Mouse (Mus musculus): ENCODE measurements around the gene Pbrm1. TPM values are rescaled to one million over a fixed set of nuclear protein-coding genes. Genes with fewer than 3 reads are reported as not detected.

Gene Pbrm1
- polyA plus RNA-seq (2012; rRNA removed; ENCODE audit: low replicate concordance) = 3.9 and 4.9 TPM in 2 replicates

DNA sequence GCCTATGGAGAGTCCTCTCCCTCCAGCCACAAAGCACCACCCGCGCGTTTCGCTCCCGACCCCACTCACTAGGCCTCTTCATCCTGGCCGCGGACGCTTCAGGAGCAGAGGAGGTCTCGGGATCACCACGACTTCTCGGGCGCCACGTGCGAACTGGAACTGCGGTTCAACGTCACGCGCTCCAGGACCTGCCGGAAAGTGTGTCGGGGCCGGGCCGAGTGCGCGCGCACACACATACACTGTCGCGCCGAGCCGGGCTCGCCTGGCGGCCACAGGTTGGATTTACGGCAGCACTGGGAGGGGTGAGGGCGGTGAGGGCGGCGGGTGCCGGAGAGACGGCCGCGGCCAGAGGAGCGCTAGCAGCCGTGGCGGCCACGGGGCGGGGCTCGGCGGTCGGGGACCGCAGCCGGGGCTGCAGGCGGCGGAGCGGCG is at the start of gene Pbrm1, which contains the start of gene Gnl3:
Gene Pbrm1 (plus strand): TSS at position 279 of the 432 bp plus-strand sequence.
Gene Gnl3 (minus strand): TSS at position 293 of the 432 bp plus-strand sequence.

DNA sequence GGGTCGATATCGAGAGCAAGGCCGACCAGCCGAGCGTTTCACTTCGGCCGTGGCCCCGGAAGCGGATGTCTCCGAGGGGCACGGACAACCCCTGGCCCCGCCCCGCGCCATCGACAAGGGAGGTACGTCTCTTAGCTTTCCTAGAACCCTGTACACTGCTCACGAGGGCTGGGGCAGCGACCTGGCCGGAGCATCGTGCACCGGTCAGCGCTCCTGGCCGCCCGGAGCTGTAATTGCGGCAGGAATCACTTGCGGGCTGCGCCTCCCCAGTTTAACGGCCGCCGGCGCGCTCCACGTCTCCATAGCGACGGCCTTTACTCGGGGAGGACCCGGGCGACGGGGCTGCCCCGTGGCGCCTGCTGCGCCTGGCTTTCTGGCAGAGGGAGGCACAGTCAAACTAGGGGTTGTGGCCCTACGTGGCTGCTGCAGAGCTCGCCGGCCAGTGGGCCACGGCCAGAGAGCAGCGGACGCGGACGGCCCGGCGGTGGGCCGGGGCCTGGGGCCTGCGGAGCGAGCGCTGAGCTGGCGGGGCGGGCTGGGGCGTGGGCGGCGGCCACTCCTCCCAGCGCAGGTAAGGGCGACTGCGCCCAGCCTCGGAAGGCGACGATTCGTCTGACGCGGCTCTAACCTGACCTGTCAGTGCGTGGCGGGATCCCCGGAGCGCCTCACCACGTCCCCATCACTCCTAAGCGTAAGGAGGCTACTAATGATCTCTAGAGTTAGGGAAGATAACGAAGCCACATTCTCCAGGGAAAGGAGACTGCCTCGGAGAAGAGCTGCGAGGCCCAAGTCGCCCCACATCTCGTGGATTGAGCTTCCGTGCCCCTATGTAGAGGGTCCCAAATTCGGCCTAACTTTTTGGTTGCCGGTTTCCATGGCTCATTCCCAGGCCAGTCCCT is 17.4 kb upstream of the Pbrm1 start, which contains the start of the genes Glt8d1 and Spcs1:
Gene Glt8d1 (plus strand): TSS at position 94 of the 899 bp plus-strand sequence.
Gene Spcs1 (minus strand): TSS at position 366 of the 899 bp plus-strand sequence.

DNA sequence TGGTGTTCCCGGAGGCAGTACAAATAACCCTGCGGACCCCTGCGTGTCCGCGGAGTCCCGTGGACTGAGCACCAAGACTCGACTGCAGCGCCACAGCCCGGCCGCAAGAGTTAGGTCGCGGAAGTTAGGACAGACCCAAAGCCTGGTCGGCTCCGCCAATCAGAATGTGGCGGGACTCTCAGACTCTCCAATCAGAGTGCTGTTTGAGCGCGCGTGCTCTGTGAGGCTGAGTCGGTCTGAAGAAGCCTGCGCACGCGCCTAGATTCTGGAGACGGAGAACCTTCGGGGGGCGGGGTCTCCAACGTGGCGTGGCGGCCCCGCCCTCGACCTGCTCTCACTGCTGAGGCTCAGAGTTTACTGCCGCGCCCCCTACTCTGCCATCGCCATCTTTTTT is 109.9 kb downstream of the Pbrm1 start, which contains the start of gene Smim4:
Gene Smim4 (minus strand): TSS at position 131 of the 394 bp plus-strand sequence.

DNA sequence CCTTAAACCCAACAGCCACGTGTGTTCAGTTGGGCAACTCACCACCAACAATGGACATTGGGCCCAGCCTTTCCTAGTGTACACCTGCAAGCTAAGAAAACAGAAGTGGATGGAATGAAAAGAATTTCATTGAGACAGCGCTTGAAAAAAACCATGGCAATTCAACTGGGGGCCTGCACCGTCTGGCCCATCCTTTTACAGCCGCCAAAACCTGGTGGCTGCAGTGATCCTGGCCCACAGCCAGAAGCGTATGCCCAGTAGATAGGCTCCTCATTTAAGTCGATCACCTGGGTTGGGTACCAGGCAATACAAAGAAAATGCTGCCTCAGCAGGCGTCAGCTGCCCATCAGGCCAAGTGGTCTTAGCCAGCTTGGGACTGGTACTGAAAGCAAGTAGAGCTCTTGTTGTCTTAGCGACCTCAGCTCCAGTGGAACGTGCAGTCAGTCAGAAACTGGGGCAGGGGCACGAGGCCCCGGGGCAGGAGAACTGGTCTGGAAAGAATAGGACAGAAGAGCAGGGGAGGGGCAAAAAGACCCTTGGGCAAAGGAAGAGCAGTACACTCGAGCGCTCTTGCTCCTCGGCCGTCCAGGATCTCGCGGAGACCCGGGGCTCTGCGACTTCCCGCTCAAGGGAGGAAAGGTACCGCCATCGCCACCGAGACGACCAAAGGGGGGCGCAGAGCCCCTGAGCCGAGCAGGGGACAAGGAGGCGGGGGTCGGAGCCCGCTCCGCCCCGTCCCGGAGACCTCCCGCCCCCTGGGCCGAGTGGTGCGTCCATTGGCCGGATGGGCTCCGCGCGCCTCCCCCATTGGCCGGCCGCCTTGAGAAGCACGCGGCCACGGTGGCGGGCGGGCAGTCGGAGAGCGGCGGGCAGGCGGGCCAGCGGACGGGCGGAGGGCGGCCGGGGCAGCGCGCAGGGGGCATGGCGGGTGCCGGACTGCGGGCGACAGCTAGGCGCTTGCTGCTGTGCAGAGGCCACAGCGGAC is 111.6 kb downstream of the Pbrm1 start, which contains the start of gene Nt5dc2:
Gene Nt5dc2 (plus strand): TSS at position 818 of the 985 bp plus-strand sequence.

DNA sequence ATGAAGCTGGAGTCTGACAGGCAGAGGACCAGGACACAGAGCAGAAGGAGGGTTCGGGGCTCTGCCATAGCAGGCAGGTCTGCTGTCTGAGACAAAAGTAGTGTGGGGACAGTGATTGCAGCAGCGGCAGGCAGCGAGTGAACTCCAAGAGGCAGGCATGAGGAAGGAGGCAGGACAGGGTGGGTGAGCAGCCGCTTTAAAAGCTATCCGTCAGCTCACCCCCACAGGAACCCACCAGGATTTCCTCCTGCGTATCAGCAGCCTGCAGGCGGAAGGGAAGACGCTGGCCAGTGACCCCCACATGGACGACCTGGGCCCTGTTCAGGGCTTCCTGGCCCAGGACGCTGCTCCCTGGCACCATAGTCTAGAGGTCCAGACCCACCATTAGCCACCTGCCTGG is 149.5 kb downstream of the Pbrm1 start, which contains the start of gene Stab1:
Gene Stab1 (minus strand): TSS at position 217 of the 400 bp plus-strand sequence.

Other genes starting within 250 kb of the Pbrm1 start
- 9.2 and 14.9 TPM in 2 replicates for gene Tmem110, start 193.5 kb upstream of the Pbrm1 start, polyA plus RNA-seq (2012; rRNA removed; ENCODE audit: low replicate concordance)
- gene Mustn1, start 139.9 kb upstream of the Pbrm1 start, polyA plus RNA-seq (2012; rRNA removed; ENCODE audit: low replicate concordance) = 11.0 and 19.2 TPM in 2 replicates
- gene Itih4, start 132.7 kb upstream of the Pbrm1 start, polyA plus RNA-seq (2012; rRNA removed; ENCODE audit: low replicate concordance) = 0.05 and 1.2 TPM in 2 replicates
- gene Itih3, start 95.4 kb upstream of the Pbrm1 start, polyA plus RNA-seq (2012; rRNA removed; ENCODE audit: low replicate concordance) = 0.18 and 0.63 TPM in 2 replicates
- gene Itih1, start 75.8 kb upstream of the Pbrm1 start, polyA plus RNA-seq (2012; rRNA removed; ENCODE audit: low replicate concordance) = 0.06 TPM in 1 of 2 replicates, not detected in the other
- 0.97 and 1.9 TPM in 2 replicates for gene Nek4, start 67.8 kb upstream of the Pbrm1 start, polyA plus RNA-seq (2012; rRNA removed; ENCODE audit: low replicate concordance)
- 3.1 and 3.6 TPM in 2 replicates for gene Glt8d1, start 17.7 kb upstream of the Pbrm1 start, polyA plus RNA-seq (2012; rRNA removed; ENCODE audit: low replicate concordance)
- 44.8 and 72.3 TPM in 2 replicates for gene Spcs1, start 17.5 kb upstream of the Pbrm1 start, polyA plus RNA-seq (2012; rRNA removed; ENCODE audit: low replicate concordance)
- gene Gnl3, start within 50 bp of the Pbrm1 start, polyA plus RNA-seq (2012; rRNA removed; ENCODE audit: low replicate concordance) = 4.8 and 6.8 TPM in 2 replicates
- 44.1 and 80.0 TPM in 2 replicates for gene Smim4, start 109.8 kb downstream of the Pbrm1 start, polyA plus RNA-seq (2012; rRNA removed; ENCODE audit: low replicate concordance)
- gene Nt5dc2, start 111.9 kb downstream of the Pbrm1 start, polyA plus RNA-seq (2012; rRNA removed; ENCODE audit: low replicate concordance) = 9.2 and 16.3 TPM in 2 replicates
- gene Stab1, start 149.5 kb downstream of the Pbrm1 start, polyA plus RNA-seq (2012; rRNA removed; ENCODE audit: low replicate concordance) = 34.2 and 62.3 TPM in 2 replicates
- not detected in 2 replicates for gene Tnnc1, start 189.2 kb downstream of the Pbrm1 start, polyA plus RNA-seq (2012; rRNA removed; ENCODE audit: low replicate concordance)
- gene Nisch, start 197.8 kb downstream of the Pbrm1 start, polyA plus RNA-seq (2012; rRNA removed; ENCODE audit: low replicate concordance) = 127 and 135 TPM in 2 replicates
- gene Sema3g, start 198.7 kb downstream of the Pbrm1 start, polyA plus RNA-seq (2012; rRNA removed; ENCODE audit: low replicate concordance) = 1.5 and 3.3 TPM in 2 replicates
- gene Phf7, start 232.2 kb downstream of the Pbrm1 start, polyA plus RNA-seq (2012; rRNA removed; ENCODE audit: low replicate concordance) = 3.1 and 3.5 TPM in 2 replicates
- 25.9 and 28.7 TPM in 2 replicates for gene Bap1, start 232.3 kb downstream of the Pbrm1 start, polyA plus RNA-seq (2012; rRNA removed; ENCODE audit: low replicate concordance)

Data from duodenum, adult 2 months (tissue).